15 mouse cellular contexts compared by ENCODE assay signal in the genomic region with DNA sequence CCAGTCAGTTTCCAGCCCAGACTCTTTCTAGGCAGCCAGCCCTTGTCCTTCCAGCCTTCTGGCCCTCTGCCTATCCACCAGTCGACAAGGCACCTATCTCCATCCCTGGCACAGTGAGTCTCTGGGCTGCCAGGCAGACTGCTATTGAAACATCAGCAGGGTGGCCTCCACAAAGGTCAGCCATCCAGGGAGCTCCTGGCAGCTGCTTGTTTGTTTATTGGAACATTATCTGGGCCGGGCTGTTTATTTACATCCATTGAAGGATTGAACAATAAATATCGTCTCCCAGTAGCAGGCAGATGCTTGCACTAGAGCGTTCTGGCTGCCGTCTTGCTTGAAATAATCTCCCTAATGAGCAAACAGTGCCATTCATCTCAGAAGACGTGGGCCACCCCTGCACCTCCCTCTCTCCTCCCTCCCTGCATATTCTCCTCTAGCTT.
DNase-seq lines count a peak whose midpoint lies in the region; ATAC-seq and TF ChIP-seq lines count a peak whose summit lies in the region.
"Had no signal": no experiment of that assay in that cellular context is flagged by ENCODE, and none has a peak within 500 bp of the region (broad histone marks: within the 10 kb centered on the region; RNA-seq: fewer than 3 reads in every experiment).

No protein-coding gene starts in this region.

- no peak overlapping the region for H3K27ac ChIP-seq in heart, adult 2 months
- H3K27ac ChIP-seq in heart, embryonic 12.5 days (ENCODE audit: poor library complexity, severe bottlenecking): no peak overlapping the region
- H3K27ac ChIP-seq in hindbrain, embryonic 16.5 days (ENCODE audit: low read depth, low read length): peak overlapping the region; percentile 65; the same call in 1 of the 2 replicates
- H3K27ac ChIP-seq: limb, embryonic 12.5 days; lung, embryonic 15.5 days; midbrain, embryonic 15.5 days had no signal

- no peak for ATAC-seq in heart, embryonic 12.5 days (ENCODE audit: insufficient number of reproducible peaks, low FRiP score)
- peak; percentile 74 for ATAC-seq in hindbrain, embryonic 16.5 days
- no peak for ATAC-seq in inflammation-experienced regulatory T-cells, adult 6 months
- ATAC-seq: intestine, embryonic 16.5 days; midbrain, embryonic 15.5 days had no signal

- no peaks in the 10 kb centered on the region for H3K36me3 ChIP-seq in heart, adult 2 months (ENCODE audit: control insufficient read depth, insufficient read depth, low read length)
- 0 out of 2 replicates have a peak, but pooled peaks cover 3% of the 10 kb centered on the region for H3K36me3 ChIP-seq in heart, embryonic 12.5 days
- H3K36me3 ChIP-seq in hindbrain, embryonic 16.5 days (ENCODE audit: control insufficient read depth, insufficient read depth, low read length): no peaks in the 10 kb centered on the region
- H3K36me3 ChIP-seq: limb, embryonic 12.5 days; lung, embryonic 15.5 days; midbrain, embryonic 15.5 days had no signal

- TF ChIP-seq POLR2A in heart, adult 2 months (IDR thresholded peaks at IDR 0.05; ENCODE audit: insufficient read depth, low read depth, low read length): no peak

- no peak overlapping the region for H3K9ac ChIP-seq in heart, adult 2 months (ENCODE audit: low read depth, low read length)
- no peak overlapping the region for H3K9ac ChIP-seq in heart, embryonic 12.5 days
- H3K9ac ChIP-seq in hindbrain, embryonic 16.5 days (ENCODE audit: low read depth, low read length): no peak overlapping the region
- H3K9ac ChIP-seq: limb, embryonic 12.5 days; lung, embryonic 15.5 days; midbrain, embryonic 15.5 days had no signal

- peaks cover 2% of the 10 kb centered on the region; the same call in 1 of the 2 replicates for H3K79me2 ChIP-seq in heart, adult 2 months (replicated peaks; ENCODE audit: control insufficient read depth, insufficient read depth, low read length)

- no peak overlapping the region for H3K4me2 ChIP-seq in heart, embryonic 12.5 days
- no peak overlapping the region for H3K4me2 ChIP-seq in hindbrain, embryonic 16.5 days (ENCODE audit: low read length)
- H3K4me2 ChIP-seq: limb, embryonic 12.5 days; lung, embryonic 15.5 days; midbrain, embryonic 15.5 days had no signal

- H3K9me3 ChIP-seq in heart, embryonic 12.5 days (replicated peaks): no peaks in the 10 kb centered on the region
- H3K9me3 ChIP-seq in hindbrain, embryonic 16.5 days (ENCODE audit: control insufficient read depth, low read length): no peaks in the 10 kb centered on the region
- H3K9me3 ChIP-seq: limb, embryonic 12.5 days; lung, embryonic 15.5 days; midbrain, embryonic 15.5 days had no signal

- no peak for TF ChIP-seq CTCF in heart, adult 2 months (IDR thresholded peaks at IDR 0.05)

- TF ChIP-seq EP300 in heart, adult 2 months (IDR thresholded peaks at IDR 0.05; ENCODE audit: insufficient read depth, low read depth, low read length): no peak

- no peaks in the 10 kb centered on the region for H3K27me3 ChIP-seq in heart, adult 2 months (ENCODE audit: control insufficient read depth, insufficient read depth, low read length)
- H3K27me3 ChIP-seq in heart, embryonic 12.5 days (replicated peaks): no peaks in the 10 kb centered on the region
- H3K27me3 ChIP-seq in hindbrain, embryonic 16.5 days (replicated peaks; ENCODE audit: control insufficient read depth, insufficient read depth, low read length): no peaks in the 10 kb centered on the region
- H3K27me3 ChIP-seq: limb, embryonic 12.5 days; lung, embryonic 15.5 days; midbrain, embryonic 15.5 days had no signal

- DNase-seq in heart, adult 2 months: peak; percentile 31 to 73
- DNase-seq in ovary, adult 18-20 months (ENCODE audit: low spot score): peak; percentile 38
- no peak for DNase-seq in ovary, postnatal 14 days (ENCODE audit: low spot score)
- peak; percentile 24 to 40 for DNase-seq in cerebellum, postnatal 36 days
- DNase-seq in kidney, adult 18-20 months: no peak
- DNase-seq: adrenal gland, postnatal 10 days; gastrocnemius, postnatal 14 days; layer of hippocampus, adult 9-11 months had no signal

- intact Hi-C loops in heart, adult 2 months (cut with DNase I): loop anchor here (10.0 kb wide), 1 partner anchor 300 kb away; no protein-coding TSS in a partner anchor

- 43% methylated on average over 6 of the region's 6 CpGs for WGBS in heart, adult 2 months
- 49% methylated on average over 6 of the region's 6 CpGs for whole genome bisulfite sequencing in heart, embryonic 12.5 days
- WGBS in hindbrain, embryonic 16.5 days: 13% methylated on average over 6 of the region's 6 CpGs

- peaks cover 1% of the 10 kb centered on the region; the same call in 1 of the 2 replicates for H3K4me1 ChIP-seq in heart, adult 2 months (ENCODE audit: control insufficient read depth, insufficient read depth, low read length)
- 0 out of 2 replicates have a peak, but pooled peaks cover 7% of the 10 kb centered on the region for H3K4me1 ChIP-seq in heart, embryonic 12.5 days (replicated peaks)
- H3K4me1 ChIP-seq in hindbrain, embryonic 16.5 days (ENCODE audit: control insufficient read depth, insufficient read depth, low read depth, low read length): peaks cover 13% of the 10 kb centered on the region
- H3K4me1 ChIP-seq: lung, embryonic 15.5 days; midbrain, embryonic 15.5 days had no signal

- no peak overlapping the region for H3K4me3 ChIP-seq in heart, adult 2 months
- H3K4me3 ChIP-seq in heart, embryonic 12.5 days: no peak overlapping the region
- H3K4me3 ChIP-seq in hindbrain, embryonic 16.5 days (ENCODE audit: low read length): no peak overlapping the region
- H3K4me3 ChIP-seq: limb, embryonic 12.5 days; lung, embryonic 15.5 days; midbrain, embryonic 15.5 days had no signal

Comparison
In these comparisons a context has a peak if more than half of its experiments do, and no peak if none do; other contexts are left out.
1. DNase-seq: peak in heart, adult 2 months (2 of 2), ovary, adult 18-20 months (single experiment) and cerebellum, postnatal 36 days (2 of 2); none in ovary, postnatal 14 days (single experiment) and kidney, adult 18-20 months (single experiment).